Mouse (Mus musculus) Patski (cell line): ENCODE measurements around the gene Lrrc9. TPM values are rescaled to one million over a fixed set of nuclear protein-coding genes. Genes with fewer than 3 reads are reported as not detected.

Source experiments
- ATAC-seq: fragments of 100-300 bp; one replicate; pipeline ENCODE4 v1.8.0; 2021
- CTCF ChIA-PET: fragments of 350-600 bp; sonication (Branson Sonifier 250); formaldehyde crosslinking; loops from one replicate; lab custom pipeline; 2022; ENCODE audit warnings: inconsistent platforms; lab: Charles Lee
- POLR2A ChIA-PET: fragments of 350-600 bp; sonication (Branson Sonifier 250); formaldehyde crosslinking; loops from one replicate; lab custom pipeline; 2022; ENCODE audit warnings: antibody characterized with exemption, inconsistent platforms; lab: Charles Lee
- DNase-seq: peaks from one replicate; pipeline ENCODE4 v3.0.0-alpha.2; 2011; ENCODE audit warnings: low read depth, low spot score
- H3K27me3 ChIP-seq: fragments of 371-371 bp; one replicate; pipeline ENCODE4 v1.5.1; 2021
- CTCF ChIP-seq: fragments of 100-300 bp; IDR thresholded peaks from one replicate; pipeline ENCODE4 v1.5.1; 2021
- in situ Hi-C: fragments of 300-500 bp; cut with MboI; formaldehyde crosslinking; loops from 3 replicates; pipeline ENCODE4 v1.11.1; 2018; ENCODE audit warnings: low pct_unique_long_range_greater_than_20kb, mixed read lengths
- polyA plus RNA-seq: library from polyadenylated mRNA; unstranded; gene quantifications from one replicate; pipeline ENCODE4 v1.2.3, GENCODE M21; 2021

Gene Lrrc9
- polyA plus RNA-seq, 1 experiment from 2014 or later: not detected

DNA sequence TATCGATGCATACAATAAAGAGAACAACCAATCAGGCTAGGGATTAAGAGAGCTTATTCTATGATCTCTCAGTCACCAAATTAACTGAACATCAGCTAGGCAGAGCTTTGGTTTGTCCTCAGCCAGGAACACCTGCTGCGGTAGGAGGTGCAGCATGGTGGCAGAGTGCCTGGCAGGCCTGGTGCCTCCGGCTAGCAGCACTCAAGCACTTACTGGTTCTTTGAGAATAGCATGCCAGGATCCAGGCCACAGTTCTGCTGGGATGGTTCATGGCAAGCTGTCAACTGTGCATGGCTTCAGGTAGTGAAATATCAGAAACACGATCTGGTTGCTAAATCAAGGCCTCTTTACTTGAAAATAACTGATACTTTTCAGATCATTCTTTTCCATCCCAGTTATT is 26.1 kb downstream of the Lrrc9 start:
- in situ Hi-C loops: loop anchor here (10.0 kb wide), 1 partner anchor 507 kb away; no protein-coding TSS in a partner anchor
- DNase-seq: no peak
- TF ChIP-seq CTCF: no peak
- POLR2A ChIA-PET: no interaction called here
- H3K27me3 ChIP-seq: peaks cover 4% of the 10 kb centered on the region
- no peak for ATAC-seq
- CTCF ChIA-PET: interaction anchor here (1.0 kb wide), 1 partner anchor 11 kb away, joined by 3 read pairs; no protein-coding TSS in a partner anchor

DNA sequence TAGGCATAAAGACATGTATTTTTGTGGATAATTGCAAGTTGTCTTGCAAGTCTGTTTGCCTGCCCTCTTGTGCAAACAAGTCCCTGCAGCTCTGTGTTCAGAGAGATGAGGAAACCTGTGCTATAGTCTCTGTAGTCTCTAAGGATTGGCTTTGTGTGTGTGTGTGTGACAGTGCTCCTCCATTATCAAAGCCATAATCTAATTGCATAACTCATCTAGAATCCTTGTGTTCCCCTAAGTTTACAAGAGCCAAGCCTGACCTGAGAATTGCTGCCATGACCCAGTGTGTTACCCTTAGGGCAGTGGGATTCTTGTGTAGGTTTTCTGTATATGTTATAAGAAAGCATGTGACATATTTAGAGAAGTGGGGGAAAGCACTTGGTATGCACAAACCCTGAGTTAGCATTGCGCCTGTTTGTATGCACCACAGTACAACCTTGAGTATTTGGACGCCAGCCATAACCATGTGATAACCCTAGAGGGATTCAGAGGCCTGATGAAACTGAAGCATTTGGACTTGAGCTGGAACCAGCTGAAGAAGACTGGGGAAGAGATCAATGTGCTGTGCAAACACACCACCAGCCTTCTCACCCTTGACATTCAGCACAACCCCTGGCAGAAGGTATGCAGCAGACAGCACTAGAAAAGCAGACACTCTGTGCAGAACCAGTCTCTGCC is 35.2 kb downstream of the Lrrc9 start:
- POLR2A ChIA-PET: no interaction called here
- no peak for DNase-seq
- H3K27me3 ChIP-seq: peaks cover 11% of the 10 kb centered on the region
- no peak for ATAC-seq
- no peak for TF ChIP-seq CTCF
- CTCF ChIA-PET: interaction anchor here (0.7 kb wide), 1 partner anchor 14 kb away, joined by 3 read pairs; no protein-coding TSS in a partner anchor
- in situ Hi-C loops: no loop called here

- in situ Hi-C loops: no loop called here
- CTCF ChIA-PET: interaction anchor here (1.2 kb wide), 1 partner anchor 21 kb away, joined by 3 read pairs; no protein-coding TSS in a partner anchor
- H3K27me3 ChIP-seq: peaks cover 4% of the 10 kb centered on the region
- no peak for TF ChIP-seq CTCF
- DNase-seq (no peak), ATAC-seq (no peak)
- POLR2A ChIA-PET: no interaction called here
Observed at GRCm38 (mm10) chr12:72482226-72482625, 40.6 kb downstream of the Lrrc9 start.

DNA sequence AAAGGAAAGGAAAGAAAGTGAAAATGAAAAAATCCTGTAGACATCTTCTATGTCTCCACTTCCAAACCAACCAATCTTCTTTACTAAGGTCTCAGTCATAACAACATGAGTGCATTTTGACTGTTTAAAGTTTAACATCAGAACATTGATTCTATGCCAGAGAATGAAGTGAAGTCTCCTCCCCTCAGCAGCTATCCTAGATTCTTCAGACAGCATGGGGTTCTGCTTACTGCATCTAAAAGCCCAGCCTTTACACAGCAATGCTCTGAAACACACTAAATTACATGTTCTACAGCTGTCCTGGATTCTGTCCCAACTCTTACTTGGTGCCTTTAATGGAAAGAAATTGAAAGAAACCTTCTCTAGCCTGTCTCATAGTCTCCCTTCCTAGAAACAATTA is 43.2 kb downstream of the Lrrc9 start:
- TF ChIP-seq CTCF: no peak
- DNase-seq: no peak
- ChIA-PET POLR2A (no interaction called here), CTCF (no interaction called here)
- ATAC-seq: no peak
- in situ Hi-C loops: no loop called here
- H3K27me3 ChIP-seq: no peaks in the 10 kb centered on the region

- in situ Hi-C loops: no loop called here
- no peak for TF ChIP-seq CTCF
- POLR2A ChIA-PET: no interaction called here
- H3K27me3 ChIP-seq: peaks cover 3% of the 10 kb centered on the region
- ATAC-seq: no peak
- CTCF ChIA-PET: interaction anchor here (1.1 kb wide), 1 partner anchor 12 kb away, joined by 3 read pairs; no protein-coding TSS in a partner anchor
- no peak for DNase-seq
Observed at GRCm38 (mm10) chr12:72487498-72487897, 45.8 kb downstream of the Lrrc9 start.

DNA sequence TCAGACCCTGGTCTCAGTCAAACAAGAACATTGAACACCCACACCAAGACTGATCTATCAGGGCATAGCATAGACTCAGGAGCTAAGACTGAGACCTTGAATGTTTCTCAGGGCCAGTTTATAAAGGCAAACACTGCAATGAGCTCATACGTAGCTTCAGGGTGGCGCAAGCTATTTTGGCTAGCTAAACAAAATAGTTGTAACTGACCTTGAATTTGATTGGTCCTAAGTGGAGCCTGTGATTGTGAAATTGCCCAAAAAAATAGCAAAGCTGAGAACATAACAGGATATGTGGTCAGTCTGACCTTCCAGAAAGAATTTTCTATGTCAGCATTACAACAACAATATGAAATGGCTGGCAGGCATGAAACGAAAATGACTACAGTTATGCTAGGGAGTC is 48.3 kb downstream of the Lrrc9 start:
- ChIA-PET CTCF (no interaction called here), POLR2A (no interaction called here)
- no peak for ATAC-seq
- DNase-seq: no peak
- H3K27me3 ChIP-seq: peaks cover 6% of the 10 kb centered on the region
- TF ChIP-seq CTCF: no peak
- in situ Hi-C loops: no loop called here

GRCm38 (mm10) chr12:72491063-72491719 is 49.5 kb downstream of the Lrrc9 start:
- no peak for TF ChIP-seq CTCF
- ChIA-PET POLR2A (no interaction called here), CTCF (no interaction called here)
- ATAC-seq: no peak
- peaks cover 14% of the 10 kb centered on the region for H3K27me3 ChIP-seq
- DNase-seq: no peak
- in situ Hi-C loops: no loop called here

- no peak for ATAC-seq
- CTCF ChIA-PET: no interaction called here
- POLR2A ChIA-PET: no interaction called here
- in situ Hi-C loops: no loop called here
- no peak for TF ChIP-seq CTCF
- no peak for DNase-seq
- H3K27me3 ChIP-seq: peaks cover 42% of the 10 kb centered on the region
Observed at GRCm38 (mm10) chr12:72496866-72497600, 55.4 kb downstream of the Lrrc9 start.

DNA sequence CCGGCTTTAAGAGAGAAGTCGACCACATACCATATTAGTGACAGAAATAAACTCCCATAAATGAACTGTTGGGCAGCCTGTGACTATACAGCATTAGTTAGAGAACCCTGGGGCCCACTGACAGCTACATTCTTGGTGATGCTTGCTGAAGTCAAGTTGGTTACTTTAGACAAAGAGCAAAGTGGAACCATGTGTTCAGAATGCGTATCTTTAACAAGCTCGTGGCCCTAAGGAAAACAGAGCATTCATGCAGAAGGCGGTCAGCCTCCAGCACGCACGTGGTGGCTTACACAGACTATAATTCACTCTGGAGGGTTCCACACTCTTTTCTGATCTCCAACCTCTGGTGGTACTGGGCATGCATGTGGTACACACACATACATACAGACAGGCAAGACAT is 67.9 kb downstream of the Lrrc9 start:
- POLR2A ChIA-PET: interaction anchor here (0.6 kb wide), 1 partner anchor 8 kb away, joined by 3 read pairs; no protein-coding TSS in a partner anchor
- no peak for TF ChIP-seq CTCF
- ATAC-seq: no peak
- peaks cover 43% of the 10 kb centered on the region for H3K27me3 ChIP-seq
- DNase-seq: no peak
- CTCF ChIA-PET: interaction anchor here (1.3 kb wide), 1 partner anchor 34 kb away, joined by 3 read pairs; no protein-coding TSS in a partner anchor
- in situ Hi-C loops: no loop called here

- TF ChIP-seq CTCF: peak; percentile 52
- CTCF ChIA-PET: interaction anchor here (1.2 kb wide), 1 partner anchor 139 kb away, joined by 3 read pairs; no protein-coding TSS in a partner anchor
- POLR2A ChIA-PET: no interaction called here
- in situ Hi-C loops: no loop called here
- no peak for DNase-seq
- ATAC-seq: no peak
- H3K27me3 ChIP-seq: peaks cover 44% of the 10 kb centered on the region
Observed at GRCm38 (mm10) chr12:72515446-72515845, 73.8 kb downstream of the Lrrc9 start.
